Mouse (Mus musculus) neural tube, embryonic 14.5 days (tissue): ENCODE results near the gene Spdl1. TPM values are rescaled to one million over a fixed set of nuclear protein-coding genes. Genes with fewer than 3 reads are reported as not detected.

Source experiments
- ATAC-seq: fragments of 200-750 bp; cut with Nextera tagmentation; 2 replicates; pipeline ENCODE4 v1.8.0; 2017; ENCODE audit warnings: low read depth, mild to moderate bottlenecking, moderate TSS enrichment, moderate library complexity
- H3K27ac ChIP-seq: fragments of 300-500 bp; sonication (generic); 2 replicates; pipeline ENCODE4 v1.5.1; 2014; ENCODE audit warnings: low read depth, mild to moderate bottlenecking, control low read depth, low read length, moderate library complexity, mixed read lengths
- H3K27me3 ChIP-seq: fragments of 300-500 bp; sonication (generic); 2 replicates; pipeline ENCODE4 v1.6.1; 2014; ENCODE audit warnings: low read length; ENCODE audit not compliant: control insufficient read depth, insufficient read depth
- H3K36me3 ChIP-seq: fragments of 300-500 bp; sonication (generic); 2 replicates; pipeline ENCODE4 v1.6.1; 2014; ENCODE audit warnings: low read length, mixed read lengths; ENCODE audit not compliant: control insufficient read depth, insufficient read depth
- H3K4me1 ChIP-seq: fragments of 300-500 bp; sonication (generic); 2 replicates; pipeline ENCODE4 v1.6.1; 2014; ENCODE audit warnings: low read length; ENCODE audit not compliant: control insufficient read depth, insufficient read depth
- H3K4me2 ChIP-seq: fragments of 300-500 bp; sonication (generic); 2 replicates; pipeline ENCODE4 v1.6.1; 2014; ENCODE audit warnings: mild to moderate bottlenecking, low read depth, low read length, control low read depth
- H3K4me3 ChIP-seq: fragments of 300-500 bp; sonication (generic); 2 replicates; pipeline ENCODE4 v1.5.1; 2014; ENCODE audit warnings: low read depth, low read length, control low read depth, mixed read lengths
- H3K9ac ChIP-seq: fragments of 300-500 bp; sonication (generic); replicated peaks from 2 replicates; pipeline ENCODE4 v1.6.1; 2014; ENCODE audit warnings: low read depth, mild to moderate bottlenecking, control low read depth, low read length, mixed read lengths
- H3K9me3 ChIP-seq: fragments of 300-500 bp; sonication (generic); 2 replicates; pipeline ENCODE4 v1.6.1; 2016; ENCODE audit warnings: low read length; ENCODE audit not compliant: control insufficient read depth
- WGBS: fragments of 180-500 bp; shearing (Covaris S2); extraction: QIAGEN DNeasy Blood & Tissue Kit; methylation state at CpG from one replicate; pipeline ENCODE4 v1.1.7; 2014; 5-methylcytosine and 5-hydroxymethylcytosine counted together
- polyA plus RNA-seq: library from polyadenylated mRNA; unstranded; fragments of >200 nt; fragmentation: Nextera tagmentation; extraction: Ambion mirVana; gene quantifications from 2 replicates; pipeline ENCODE4 v1.2.1, GENCODE M21; 2014

Spdl1 gene
- polyA plus RNA-seq, 1 experiment from 2014 or later: 1.4 TPM

GRCm38 (mm10) chr11:34771221-34771986 is 62.0 kb downstream of the Spdl1 start:
- Histone ChIP-seq H3K9me3 (no peaks in the 10 kb centered on the region), H3K4me3 (no peak overlapping the region), H3K27me3 (no peaks in the 10 kb centered on the region), H3K4me1 (no peaks in the 10 kb centered on the region), H3K36me3 (no peaks in the 10 kb centered on the region), H3K4me2 (no peak overlapping the region), H3K27ac (no peak overlapping the region), H3K9ac (no peak overlapping the region)
- no peak; the same call in 1 of the 2 replicates for ATAC-seq
- 70% methylated on average over 12 of the region's 12 CpGs for WGBS

- Histone ChIP-seq H3K4me2 (no peak overlapping the region), H3K27me3 (no peaks in the 10 kb centered on the region), H3K27ac (no peak overlapping the region), H3K4me3 (no peak overlapping the region), H3K9me3 (no peaks in the 10 kb centered on the region), H3K36me3 (no peaks in the 10 kb centered on the region), H3K9ac (no peak overlapping the region), H3K4me1 (no peaks in the 10 kb centered on the region)
- ATAC-seq: no peak
- WGBS: 83% methylated on average over 4 of the region's 4 CpGs
These were observed 62.8 kb downstream of the Spdl1 start for GRCm38 (mm10) chr11:34770666-34771065.

DNA sequence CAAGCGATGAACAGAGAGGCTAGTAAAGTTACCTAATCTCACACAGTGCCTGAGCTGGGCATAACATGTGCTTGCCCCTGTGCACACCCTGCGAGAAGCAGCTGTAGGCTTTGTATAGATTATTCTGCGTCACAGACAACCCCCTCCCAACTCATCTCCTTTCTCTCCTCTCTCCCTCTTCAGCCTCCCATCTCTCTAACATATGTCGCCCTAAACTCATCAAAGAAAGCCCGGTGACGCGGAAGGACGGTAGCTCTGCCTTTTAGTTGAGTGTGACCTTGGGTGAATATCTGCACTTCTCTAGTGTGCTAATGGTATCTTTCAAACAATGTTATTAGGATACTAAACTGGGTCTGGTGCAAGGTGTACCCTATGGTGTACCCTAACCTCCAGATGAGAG is 63.5 kb downstream of the Spdl1 start:
- no peak overlapping the region for H3K9ac ChIP-seq
- 81% methylated on average over 8 of the region's 8 CpGs for WGBS
- no peaks in the 10 kb centered on the region for H3K27me3 ChIP-seq

DNA sequence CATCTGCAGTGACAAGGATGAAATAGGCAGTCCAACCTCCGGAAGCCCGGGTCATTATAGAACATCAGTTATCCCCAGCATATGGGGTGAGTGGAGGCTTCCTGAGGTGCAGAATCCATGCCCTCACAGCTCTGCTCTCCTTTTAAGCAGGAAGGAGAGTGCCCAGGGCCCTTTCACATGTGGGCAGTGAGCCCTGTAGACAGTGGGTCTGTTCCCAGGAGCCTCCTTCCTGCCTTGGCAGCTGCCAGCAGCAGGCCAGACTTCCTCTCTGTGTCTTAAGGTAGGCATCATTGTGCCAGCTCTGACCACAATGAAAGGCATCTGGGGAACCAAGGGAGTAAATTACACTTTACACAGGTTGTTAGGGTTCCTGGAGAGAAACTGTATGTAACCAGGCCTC is 64.0 kb downstream of the Spdl1 start:
- Histone ChIP-seq H3K4me3 (no peak overlapping the region), H3K4me2 (no peak overlapping the region), H3K27me3 (no peaks in the 10 kb centered on the region), H3K4me1 (no peaks in the 10 kb centered on the region), H3K27ac (no peak overlapping the region), H3K9ac (no peak overlapping the region), H3K9me3 (no peaks in the 10 kb centered on the region), H3K36me3 (no peaks in the 10 kb centered on the region)
- WGBS: 88% methylated on average over 2 of the region's 2 CpGs
- ATAC-seq: no peak

More for the DNA sequence above, 63.5 kb downstream of the Spdl1 start:
- Histone ChIP-seq H3K4me3 (no peak overlapping the region), H3K27ac (no peak overlapping the region), H3K9me3 (no peaks in the 10 kb centered on the region), H3K36me3 (no peaks in the 10 kb centered on the region), H3K4me1 (no peaks in the 10 kb centered on the region), H3K4me2 (no peak overlapping the region)
- ATAC-seq: no peak

- H3K4me3 ChIP-seq: no peak overlapping the region
- no peak overlapping the region for H3K4me2 ChIP-seq
- H3K27me3 ChIP-seq: no peaks in the 10 kb centered on the region
- no peaks in the 10 kb centered on the region for H3K9me3 ChIP-seq
- no peak overlapping the region for H3K9ac ChIP-seq
- no peak overlapping the region for H3K27ac ChIP-seq
- no peak for ATAC-seq
- no peaks in the 10 kb centered on the region for H3K36me3 ChIP-seq
- H3K4me1 ChIP-seq: no peaks in the 10 kb centered on the region
- WGBS: 87% methylated on average over 5 of the region's 5 CpGs
These were observed 69.6 kb downstream of the Spdl1 start for GRCm38 (mm10) chr11:34763739-34764361.

- no peaks in the 10 kb centered on the region for H3K4me1 ChIP-seq
- no peaks in the 10 kb centered on the region for H3K36me3 ChIP-seq
- H3K4me2 ChIP-seq: no peak overlapping the region
- H3K4me3 ChIP-seq: no peak overlapping the region
- no peak for ATAC-seq
- H3K27ac ChIP-seq: no peak overlapping the region
- 85% methylated on average over 5 of the region's 5 CpGs for WGBS
- H3K9me3 ChIP-seq: no peaks in the 10 kb centered on the region
- no peaks in the 10 kb centered on the region for H3K27me3 ChIP-seq
- H3K9ac ChIP-seq: no peak overlapping the region
These were observed 70.8 kb downstream of the Spdl1 start for GRCm38 (mm10) chr11:34762570-34763127.

GRCm38 (mm10) chr11:34762125-34762524 is 71.3 kb downstream of the Spdl1 start:
- Histone ChIP-seq H3K4me3 (no peak overlapping the region), H3K4me2 (no peak overlapping the region), H3K9me3 (no peaks in the 10 kb centered on the region), H3K27me3 (no peaks in the 10 kb centered on the region), H3K36me3 (no peaks in the 10 kb centered on the region), H3K9ac (no peak overlapping the region), H3K4me1 (no peaks in the 10 kb centered on the region), H3K27ac (no peak overlapping the region)
- ATAC-seq: no peak
- 91% methylated on average over 6 of the region's 6 CpGs for WGBS

DNA sequence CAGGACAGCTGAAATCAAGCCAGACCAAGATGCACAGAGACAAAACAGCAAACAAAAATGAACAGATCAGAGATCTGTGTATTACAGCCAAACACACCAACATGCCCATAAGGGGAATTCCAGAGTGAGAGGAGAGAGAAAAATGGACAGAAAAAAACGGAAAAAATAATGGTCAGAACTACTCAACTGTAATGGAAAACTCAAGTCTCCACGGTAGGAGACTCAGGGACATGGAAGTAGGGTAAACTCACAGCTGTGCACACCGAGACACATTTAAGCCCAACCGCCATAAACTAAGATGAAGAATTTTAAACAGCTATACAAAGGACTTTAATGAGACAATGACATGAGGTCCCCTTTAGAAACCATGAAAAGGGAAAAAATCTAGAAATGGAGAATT is 73.9 kb downstream of the Spdl1 start:
- H3K4me1 ChIP-seq: no peaks in the 10 kb centered on the region
- 89% methylated on average over 4 of the region's 4 CpGs for WGBS
- no peak overlapping the region for H3K27ac ChIP-seq
- H3K27me3 ChIP-seq: no peaks in the 10 kb centered on the region
- no peak overlapping the region for H3K4me2 ChIP-seq
- no peak overlapping the region for H3K9ac ChIP-seq
- no peaks in the 10 kb centered on the region for H3K9me3 ChIP-seq
- no peak for ATAC-seq
- H3K4me3 ChIP-seq: no peak overlapping the region
- no peaks in the 10 kb centered on the region for H3K36me3 ChIP-seq
